Mouse (Mus musculus) megakaryocyte-erythroid progenitor cell, adult 5-6 weeks (primary cell): Measurements from ENCODE around the gene Sptssa. TPM values are rescaled to one million over a fixed set of nuclear protein-coding genes. Genes with fewer than 3 reads are reported as not detected.

Experiments
- ATAC-seq: replicated peaks from 2 replicates; pipeline ENCODE4 v1.8.0; 2016; ENCODE audit warnings: mild to moderate bottlenecking, inconsistent platforms; ENCODE audit not compliant: severe bottlenecking, poor library complexity, low FRiP score, low TSS enrichment
- total RNA-seq, 2 experiments: library from RNA; stranded (forward) in 1 of 2; stranded (reverse) in 1 of 2; fragments of 200-1000, 215-1000 nt in 1 of 2; fragments of >200 nt in 1 of 2; fragmentation: Nextera tagmentation in 1 of 2; gene quantifications; 2 replicates each; pipeline ENCODE4 v1.2.3; 2014 to 2017

The Sptssa gene
- total RNA-seq, 2 experiments from 2014 or later = 120 to 133 TPM

DNA sequence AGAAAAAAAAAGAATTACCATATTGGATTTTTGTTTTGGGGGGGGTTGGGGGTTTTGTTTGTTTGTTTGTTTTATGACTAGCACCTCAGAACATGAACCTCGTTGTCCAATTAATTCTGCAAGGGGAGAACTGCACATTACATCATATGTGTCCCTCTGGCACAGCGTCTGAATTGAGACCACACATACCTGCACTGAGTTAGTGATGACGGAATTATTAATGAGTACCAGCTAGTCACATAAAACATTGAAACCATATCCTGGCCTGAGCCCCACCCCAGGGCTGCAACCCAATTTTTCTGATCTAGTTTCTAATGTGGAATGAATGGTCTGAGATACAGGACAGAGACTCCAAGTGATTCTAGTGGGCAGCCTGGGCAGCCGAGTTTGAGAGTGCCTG lies 59.7 kb downstream of the Sptssa start:
- ATAC-seq = no peak

Other genes with a start within 250 kb of the Sptssa start
- gene Eapp, start 39.3 kb upstream of the Sptssa start, total RNA-seq (2014; fragmentation: Nextera tagmentation) = 34.3 and 65.4 TPM in 2 replicates
- gene Eapp, start 39.3 kb upstream of the Sptssa start, total RNA-seq (2017) = 71.3 and 79.8 TPM in 2 replicates
- 30.9 and 34.0 TPM in 2 replicates for gene Snx6, start 139.1 kb upstream of the Sptssa start, total RNA-seq (2014; fragmentation: Nextera tagmentation)
- gene Snx6, start 139.1 kb upstream of the Sptssa start, total RNA-seq (2017) = 56.9 and 74.7 TPM in 2 replicates
- 29.8 and 41.6 TPM in 2 replicates for gene Cfl2, start 206.3 kb upstream of the Sptssa start, total RNA-seq (2014; fragmentation: Nextera tagmentation)
- 22.7 and 31.5 TPM in 2 replicates for gene Cfl2, start 206.3 kb upstream of the Sptssa start, total RNA-seq (2017)